Mouse (Mus musculus): ENCODE data around the gene Zfand2a.

Zfand2a gene

GRCm38 (mm10) chr5:139484185-139484814 lies at the start of gene Zfand2a:
Gene Zfand2a, minus strand, starts transcription at chr5:139484549.
- DNase-seq (ENCODE audit: low spot score in 2 of 2): peak; percentile 99 to 100

GRCm38 (mm10) chr5:139528851-139529250 lies 44.5 kb upstream of the Zfand2a start:
- no peak for DNase-seq (ENCODE audit: low spot score in 2 of 2)

- no peak for DNase-seq (ENCODE audit: low spot score in 2 of 2)
These were observed 37.6 kb upstream of the Zfand2a start for GRCm38 (mm10) chr5:139521987-139522386.

- DNase-seq (ENCODE audit: low spot score in 2 of 2): peak in 1 of 2 experiments; percentile 40
These were observed 35.9 kb upstream of the Zfand2a start for GRCm38 (mm10) chr5:139520069-139520834.

- DNase-seq (ENCODE audit: low spot score in 2 of 2): no peak
These were observed 31.9 kb upstream of the Zfand2a start for GRCm38 (mm10) chr5:139516281-139516680.

GRCm38 (mm10) chr5:139512201-139512600 lies 27.9 kb upstream of the Zfand2a start:
- DNase-seq (ENCODE audit: low spot score in 2 of 2): no peak

- no peak for DNase-seq (ENCODE audit: low spot score in 2 of 2)
These were observed 26.5 kb upstream of the Zfand2a start for GRCm38 (mm10) chr5:139510682-139511366.

GRCm38 (mm10) chr5:139506207-139506606 lies 21.9 kb upstream of the Zfand2a start:
- DNase-seq (ENCODE audit: low spot score in 2 of 2): no peak

- DNase-seq (ENCODE audit: low spot score in 2 of 2): peak; percentile 73 to 77
These were observed 20.8 kb upstream of the Zfand2a start for GRCm38 (mm10) chr5:139505073-139505606.

GRCm38 (mm10) chr5:139502281-139502680 lies 17.9 kb upstream of the Zfand2a start:
- DNase-seq (ENCODE audit: low spot score in 2 of 2): peak; percentile 24 to 42

GRCm38 (mm10) chr5:139498791-139499190 lies 14.4 kb upstream of the Zfand2a start:
- no peak for DNase-seq (ENCODE audit: low spot score in 2 of 2)

GRCm38 (mm10) chr5:139496939-139497338 lies 12.6 kb upstream of the Zfand2a start:
- DNase-seq (ENCODE audit: low spot score in 2 of 2): no peak

GRCm38 (mm10) chr5:139495019-139495669 lies 10.8 kb upstream of the Zfand2a start:
- peak; percentile 19 to 21 for DNase-seq (ENCODE audit: low spot score in 2 of 2)

GRCm38 (mm10) chr5:139493690-139494089 lies 9.3 kb upstream of the Zfand2a start:
- no peak for DNase-seq (ENCODE audit: low spot score in 2 of 2)

GRCm38 (mm10) chr5:139491348-139491747 lies 7.0 kb upstream of the Zfand2a start:
- no peak for DNase-seq (ENCODE audit: low spot score in 2 of 2)

- DNase-seq (ENCODE audit: low spot score in 2 of 2): no peak
These were observed 5.8 kb upstream of the Zfand2a start for GRCm38 (mm10) chr5:139490131-139490530.

- no peak for DNase-seq (ENCODE audit: low spot score in 2 of 2)
These were observed 1.0 kb downstream of the Zfand2a start for GRCm38 (mm10) chr5:139483171-139483848.

GRCm38 (mm10) chr5:139480406-139480805 lies 3.9 kb downstream of the Zfand2a start:
- no peak for DNase-seq (ENCODE audit: low spot score in 2 of 2)

- no peak for DNase-seq (ENCODE audit: low spot score in 2 of 2)
These were observed 5.3 kb downstream of the Zfand2a start for GRCm38 (mm10) chr5:139479088-139479487.

- peak in 1 of 2 experiments; percentile 57 for DNase-seq (ENCODE audit: low spot score in 2 of 2)
These were observed 9.6 kb downstream of the Zfand2a start for GRCm38 (mm10) chr5:139474741-139475140.

- DNase-seq (ENCODE audit: low spot score in 2 of 2): peak in 1 of 2 experiments; percentile 45
These were observed 16.4 kb downstream of the Zfand2a start for GRCm38 (mm10) chr5:139467998-139468397.
